ENCODE assay signal across 27 mouse cellular contexts in genomic region chr3:146216561-146216960, GRCm38 (mm10). TPM values are rescaled to one million over a fixed set of nuclear protein-coding genes. Genes with fewer than 3 reads are reported as not detected.
DNase-seq lines count a peak whose midpoint lies in the region; ATAC-seq and TF ChIP-seq lines count a peak whose summit lies in the region.
"Had no signal": no experiment of that assay in that cellular context is flagged by ENCODE, and none has a peak within 500 bp of the region (broad histone marks: within the 10 kb centered on the region; RNA-seq: fewer than 3 reads in every experiment).

No protein-coding gene starts in this region.

- H3K4me3 ChIP-seq in MEL (ENCODE audit: control insufficient read depth in 1 of 2, insufficient read depth in 1 of 2, low read depth in 2 of 2, low read length in 2 of 2): no peak overlapping the region
- no peak overlapping the region for H3K4me3 ChIP-seq in kidney, embryonic 14.5 days (ENCODE audit: low read length)
- H3K4me3 ChIP-seq: forebrain, embryonic 10.5 days; forebrain, embryonic 13.5 days; heart, adult 2 months; heart, embryonic 15.5 days; hindbrain, embryonic 10.5 days; hindbrain, embryonic 13.5 days; intestine, embryonic 15.5 days had no signal

- H3K9me3 ChIP-seq in MEL (replicated peaks; ENCODE audit: insufficient read depth, low read length): no peaks in the 10 kb centered on the region
- H3K9me3 ChIP-seq in kidney, embryonic 14.5 days (ENCODE audit: control insufficient read depth, low read length): no peaks in the 10 kb centered on the region
- H3K9me3 ChIP-seq: forebrain, embryonic 10.5 days; forebrain, embryonic 13.5 days; G1E; heart, embryonic 15.5 days; hindbrain, embryonic 10.5 days; hindbrain, embryonic 13.5 days; intestine, embryonic 15.5 days had no signal

- H3K27me3 ChIP-seq in MEL (ENCODE audit: control insufficient read depth in 1 of 2, insufficient read depth in 2 of 2, low read length in 2 of 2): no peaks in the 10 kb centered on the region; a peak in 2 of 4 replicates
- peaks cover 20% of the 10 kb centered on the region for H3K27me3 ChIP-seq in kidney, embryonic 14.5 days (ENCODE audit: control insufficient read depth, insufficient read depth, low read length)
- H3K27me3 ChIP-seq: heart, embryonic 15.5 days had no signal

- no peak overlapping the region for H3K9ac ChIP-seq in MEL (ENCODE audit: control insufficient read depth, low read depth, low read length, poor library complexity, severe bottlenecking)
- H3K9ac ChIP-seq in kidney, embryonic 14.5 days (ENCODE audit: low read depth, low read length): no peak overlapping the region
- H3K9ac ChIP-seq: forebrain, embryonic 13.5 days; heart, embryonic 15.5 days; hindbrain, embryonic 13.5 days; intestine, embryonic 15.5 days had no signal

- peak in 1 of 2 experiments; percentile 51; a peak in 2 of 4 replicates for TF ChIP-seq EP300 in MEL (IDR thresholded peaks at IDR 0.05; ENCODE audit: low read depth in 1 of 2, low read length in 2 of 2)

- H3K36me3 ChIP-seq in MEL (ENCODE audit: control insufficient read depth in 1 of 2, insufficient read depth in 2 of 2, low read length in 2 of 2): no peaks in the 10 kb centered on the region; a peak in 1 of 4 replicates
- H3K36me3 ChIP-seq in kidney, embryonic 14.5 days (ENCODE audit: control insufficient read depth, insufficient read depth, low read length): no peaks in the 10 kb centered on the region
- H3K36me3 ChIP-seq: forebrain, embryonic 10.5 days; G1E; heart, embryonic 15.5 days; hindbrain, embryonic 10.5 days; hindbrain, embryonic 13.5 days; intestine, embryonic 15.5 days had no signal

- no peak overlapping the region for H3K27ac ChIP-seq in MEL (ENCODE audit: control insufficient read depth, low read depth, low read length)
- H3K27ac ChIP-seq in kidney, embryonic 14.5 days (ENCODE audit: low read depth, low read length): no peak overlapping the region
- H3K27ac ChIP-seq: forebrain, embryonic 10.5 days; forebrain, embryonic 13.5 days; heart, adult 2 months; heart, embryonic 15.5 days; hindbrain, embryonic 10.5 days; hindbrain, embryonic 13.5 days; intestine, embryonic 15.5 days had no signal

- WGBS in kidney, embryonic 14.5 days: 91% methylated on average over 3 of the region's 3 CpGs

- no peak for TF ChIP-seq CTCF in MEL (IDR thresholded peaks at IDR 0.05 in 2 of 3, conservative IDR thresholded peaks at IDR 0.05 in 1 of 3; ENCODE audit: control insufficient read depth in 1 of 3, insufficient read depth in 1 of 3, low read depth in 2 of 3, low read length in 3 of 3, poor library complexity in 1 of 3, severe bottlenecking in 1 of 3)

- H3K4me2 ChIP-seq in kidney, embryonic 14.5 days (replicated peaks; ENCODE audit: low read depth, low read length): no peak overlapping the region
- H3K4me2 ChIP-seq: forebrain, embryonic 13.5 days; heart, embryonic 11.5 days; heart, embryonic 15.5 days; hindbrain, embryonic 13.5 days; intestine, embryonic 15.5 days had no signal

- H3K79me2 ChIP-seq in MEL (ENCODE audit: control insufficient read depth, insufficient read depth, low read length, poor library complexity): no peaks in the 10 kb centered on the region

- peak; percentile 57 for ATAC-seq in granulocyte monocyte progenitor cell, adult 5-6 weeks (replicated peaks; ENCODE audit: poor library complexity, severe bottlenecking)
- ATAC-seq in neutrophil, adult 5-6 weeks (ENCODE audit: extremely low read depth, insufficient number of reproducible peaks, low FRiP score, poor library complexity, severe bottlenecking): peak; percentile 47; the same call in 1 of the 2 replicates
- no peak for ATAC-seq in kidney, embryonic 14.5 days (ENCODE audit: low FRiP score, low TSS enrichment)
- ATAC-seq: activated CD4-positive, CD25-positive, alpha-beta regulatory T cell, adult 4 months; forebrain, embryonic 13.5 days; forebrain, embryonic 16.5 days; hindbrain, embryonic 16.5 days; intestine, embryonic 15.5 days had no signal

- DNase-seq in MEL (ENCODE audit: low read depth, low spot score): peak; percentile 62
- no peak for DNase-seq in frontal cortex, postnatal 14 days (ENCODE audit: low spot score in 2 of 2)
- DNase-seq in spleen, adult 12 weeks (ENCODE audit: low spot score): no peak
- DNase-seq: adrenal gland, adult 8-10 months; adrenal gland, postnatal 25 days; cerebellum, adult 11-12 months; cerebellum, adult 8-10 months; cerebellum, postnatal 10 days; cerebellum, postnatal 36 days; gastrocnemius, postnatal 25 days; heart, adult 2 months; heart, postnatal 10 days; heart, postnatal 36 days had no signal

- no peaks in the 10 kb centered on the region for H3K4me1 ChIP-seq in MEL (ENCODE audit: control insufficient read depth in 1 of 2, insufficient read depth in 2 of 2, low read length in 2 of 2)
- H3K4me1 ChIP-seq in kidney, embryonic 14.5 days (ENCODE audit: control insufficient read depth, insufficient read depth, low read length): no peaks in the 10 kb centered on the region

- no peak for TF ChIP-seq POLR2A in MEL (IDR thresholded peaks at IDR 0.05; ENCODE audit: control insufficient read depth in 1 of 2, insufficient read depth in 1 of 2, low read depth in 1 of 2, low read length in 2 of 2, poor library complexity in 1 of 2)

- TF ChIP-seq RAD21 in MEL (IDR thresholded peaks at IDR 0.05; ENCODE audit: low read depth, low read length): no peak

TF ChIP-seq in MEL, 35 proteins besides CTCF, POLR2A, EP300 and RAD21:
- peak; percentile 36 for TF ChIP-seq GATA1 (IDR thresholded peaks at IDR 0.05; ENCODE audit: low read depth, low read length)
- TF ChIP-seq CHD2 (IDR thresholded peaks at IDR 0.05; ENCODE audit: low read length): no peak
- no peak for TF ChIP-seq ELF1 (IDR thresholded peaks at IDR 0.05; ENCODE audit: low read depth, low read length)
- TF ChIP-seq MEF2A (IDR thresholded peaks at IDR 0.05; ENCODE audit: extremely low read depth, insufficient replicate concordance, low read depth, low read length, poor library complexity, severe bottlenecking): no peak
- no peak for TF ChIP-seq CHD1 (IDR thresholded peaks at IDR 0.05; ENCODE audit: low read depth, low read length)
- no peak for TF ChIP-seq MYB (IDR thresholded peaks at IDR 0.05; ENCODE audit: low read depth, low read length)
- peak; percentile 96 for TF ChIP-seq ZNF384 (IDR thresholded peaks at IDR 0.05; ENCODE audit: low read depth, low read length)

RNA-seq across cellular contexts. Expression of gene Lpar3, which starts 4.2 kb away (rescaled TPM):
- not detected in 2 replicates for total RNA-seq in MEL (2012; rRNA removed)
- not detected for polyA plus RNA-seq in MEL (2012; ENCODE audit: insufficient read depth in 1 of 2, insufficient read length in 2 of 2, low read depth in 1 of 2, low replicate concordance in 2 of 2, missing spikeins in 1 of 2)
- total RNA-seq in granulocyte monocyte progenitor cell, adult 5-6 weeks (2014; fragmentation: Nextera tagmentation): not detected in 2 replicates
- not detected in 2 replicates for total RNA-seq in granulocyte monocyte progenitor cell, adult 5-6 weeks (2017)
- not detected in 2 replicates for total RNA-seq in neutrophil, adult 5-6 weeks (2017)
- 0.27 and 0.83 TPM in 2 replicates for polyA plus RNA-seq in kidney, embryonic 14.5 days (2014; fragmentation: Nextera tagmentation; extraction: Ambion mirVana)
- polyA plus RNA-seq: activated CD4-positive, CD25-positive, alpha-beta regulatory T cell, adult 4 months; G1E had no signal
